Mouse (Mus musculus) cerebellum, postnatal 36 days (tissue): ENCODE data around the gene Tmprss6.

Experiments
- DNase-seq, 2 experiments: peaks; one replicate each; pipeline ENCODE4 v3.0.0; 2021 to 2022; ENCODE audit warnings: mixed read lengths in 2 of 2

Gene Tmprss6

DNA sequence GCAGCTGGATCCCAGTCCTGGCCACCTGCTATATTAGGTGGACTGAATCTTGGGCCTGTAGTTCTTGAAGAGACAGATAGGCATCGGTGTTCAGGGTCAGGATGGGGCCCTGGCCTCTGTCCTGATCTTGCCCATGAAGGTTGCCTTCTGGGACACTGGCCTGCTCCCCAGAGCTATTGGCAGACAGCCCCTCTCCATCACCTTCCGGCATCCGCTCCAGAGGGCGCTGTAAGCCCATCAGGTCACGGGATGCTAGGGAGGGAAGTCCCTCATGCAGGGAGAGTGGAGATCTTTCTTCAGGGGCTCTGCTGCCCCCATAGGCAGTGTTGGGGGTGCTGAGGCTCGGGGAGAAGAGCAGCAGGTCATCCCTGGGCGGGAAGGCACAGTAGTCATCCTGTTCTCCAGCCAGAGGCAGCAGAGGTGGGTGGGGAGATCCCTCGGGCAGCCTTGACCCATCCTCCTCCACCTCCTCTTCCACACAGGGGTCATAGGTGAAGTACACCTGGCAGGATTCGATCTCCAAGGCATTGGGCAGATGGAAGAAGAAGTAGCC is 13.1 kb upstream of the Tmprss6 start:
- peak; percentile 40 to 51 for DNase-seq

DNA sequence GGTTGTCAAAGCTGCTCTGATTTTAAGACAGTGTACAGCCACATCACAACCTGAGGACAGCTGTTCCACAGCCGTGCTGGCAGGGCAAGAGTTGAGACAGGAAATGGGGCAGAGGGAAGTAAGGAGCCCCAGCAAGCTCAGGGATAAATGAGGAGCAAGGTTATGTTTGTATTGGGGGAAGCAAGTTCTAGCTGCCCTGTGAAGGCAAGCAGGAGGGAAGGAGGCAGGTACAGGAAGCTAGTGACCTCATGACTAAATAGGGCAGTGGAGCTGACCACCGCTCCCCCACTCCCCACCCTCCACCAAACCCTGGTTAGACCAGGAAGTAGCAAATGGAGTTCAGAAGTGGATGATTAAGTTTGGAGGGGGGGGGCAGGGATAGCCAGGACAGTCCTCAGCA is 12.6 kb upstream of the Tmprss6 start:
- no peak for DNase-seq

- DNase-seq, result no peak
Observed at GRCm38 (mm10) chr15:78480111-78480510, 11.7 kb upstream of the Tmprss6 start.

GRCm38 (mm10) chr15:78479470-78479869 is 11.0 kb upstream of the Tmprss6 start:
- no peak for DNase-seq

DNA sequence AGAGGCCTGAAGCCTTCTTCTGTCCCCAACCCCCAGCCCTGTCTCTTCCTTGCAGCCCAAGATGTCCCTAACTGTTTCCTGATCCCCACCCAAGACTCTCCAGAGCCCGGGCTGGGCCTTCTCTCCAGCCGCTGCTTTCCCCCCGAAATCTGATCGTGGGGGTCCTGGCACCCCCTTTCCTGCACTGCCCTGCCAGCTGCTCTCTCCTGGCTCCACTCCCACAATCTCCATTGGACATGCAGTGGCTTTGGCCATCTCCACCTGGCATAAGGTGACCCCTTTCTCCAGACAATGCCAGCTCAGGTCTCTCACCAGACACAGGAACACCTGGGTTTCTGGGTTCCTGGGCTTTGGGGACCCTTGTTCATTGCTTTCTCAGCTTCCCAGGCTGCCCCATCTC is 9.6 kb upstream of the Tmprss6 start:
- DNase-seq, result no peak

DNA sequence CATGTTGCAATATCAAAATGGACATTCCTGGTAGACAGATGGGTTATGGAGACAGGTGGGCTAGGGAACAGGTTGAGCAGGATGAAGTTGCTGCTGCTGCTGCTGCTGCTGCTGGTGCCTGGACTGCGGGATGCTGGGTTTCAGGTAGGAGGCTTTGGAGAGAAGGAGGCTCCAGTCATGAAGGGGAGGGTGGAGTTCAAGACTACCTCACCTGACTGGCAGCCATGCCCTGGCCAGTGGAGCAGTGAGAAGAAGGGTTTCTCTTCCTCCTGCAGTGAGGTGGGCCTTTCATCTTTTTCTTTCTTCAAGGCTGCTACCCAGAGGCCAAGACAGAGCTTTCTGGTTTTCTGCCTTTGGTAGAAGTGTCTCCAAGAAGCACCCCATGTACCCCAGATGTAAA is 8.4 kb upstream of the Tmprss6 start:
- no peak for DNase-seq

DNA sequence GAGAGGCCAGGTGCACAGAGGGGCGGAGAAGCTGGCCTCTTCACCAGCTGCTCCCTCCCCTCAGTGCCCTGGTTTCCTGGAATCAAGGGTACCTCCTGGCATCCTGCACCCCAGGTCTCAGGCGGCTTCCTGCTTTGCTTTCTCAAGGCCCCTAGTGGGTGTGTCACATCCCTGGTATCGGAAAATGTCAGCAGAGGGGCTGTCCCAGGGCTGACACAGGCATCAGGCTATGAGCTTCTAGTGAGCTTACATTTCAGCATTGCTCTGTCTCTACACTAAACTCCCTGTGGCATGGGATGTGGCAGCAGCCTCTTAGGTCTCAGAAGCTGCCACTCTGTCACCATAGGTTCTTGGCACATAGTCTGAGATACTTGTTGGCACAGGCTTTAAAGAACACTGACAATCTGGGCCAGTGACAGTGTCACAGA is 7.2 kb upstream of the Tmprss6 start:
- DNase-seq, result peak in 1 of 2 experiments; percentile 28

DNA sequence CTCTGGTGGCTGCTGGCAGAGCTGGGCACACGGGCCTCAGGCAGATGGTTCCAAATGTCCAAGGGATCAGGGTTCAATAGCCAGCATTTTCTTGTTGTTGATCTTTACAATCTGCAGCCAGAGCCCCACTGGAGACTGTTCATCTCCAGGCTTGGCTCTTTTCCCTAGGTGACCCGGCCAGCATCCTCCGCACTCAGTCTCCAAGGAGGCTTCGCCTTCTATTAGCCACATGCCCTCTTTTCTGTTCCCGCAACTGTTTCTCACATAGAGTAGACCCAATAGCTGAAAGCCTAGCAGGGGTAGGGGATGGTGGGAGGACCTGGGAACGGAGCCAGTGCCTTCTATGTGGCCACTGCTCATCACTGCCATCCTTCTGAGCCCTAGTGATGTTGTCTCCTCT is 5.0 kb upstream of the Tmprss6 start:
- DNase-seq, result no peak

GRCm38 (mm10) chr15:78471902-78472301 is 3.5 kb upstream of the Tmprss6 start:
- no peak for DNase-seq

DNA sequence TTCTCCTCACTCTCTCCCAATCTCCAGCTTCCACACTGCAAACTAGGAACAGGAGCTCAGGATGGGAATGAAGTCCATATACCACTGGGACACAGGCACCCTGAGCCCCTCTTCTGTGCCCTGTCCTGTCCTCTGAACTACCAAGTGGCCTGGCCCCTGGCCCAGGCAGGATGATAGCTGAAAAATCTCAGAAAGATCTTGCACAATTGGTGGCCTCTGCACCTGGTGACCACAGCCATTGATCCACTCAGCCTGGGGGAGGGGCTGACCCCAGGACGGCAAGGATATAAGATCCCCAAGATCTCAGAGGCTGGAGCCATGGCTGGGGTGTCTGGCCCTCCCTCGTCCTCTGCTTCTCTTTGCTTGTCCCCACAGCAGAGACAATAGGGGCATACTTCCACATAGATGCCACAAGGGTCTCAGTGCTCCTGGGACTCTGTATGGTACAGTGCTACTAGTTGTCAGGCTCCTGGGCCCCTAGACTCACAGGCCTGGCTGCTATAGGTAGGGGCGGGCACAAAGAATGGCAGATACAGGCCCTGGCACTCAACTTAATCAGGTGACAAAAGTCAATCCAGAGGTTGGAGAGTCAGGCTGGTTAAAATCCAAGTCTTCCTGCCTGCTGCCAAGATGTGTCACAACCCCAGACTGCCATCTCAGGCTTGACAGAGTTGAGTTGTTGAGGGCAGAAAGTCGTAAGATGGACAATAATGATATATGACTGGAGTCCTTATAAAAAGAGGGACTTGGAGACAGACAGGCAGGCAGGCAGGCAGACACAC is 2.3 kb upstream of the Tmprss6 start:
- DNase-seq, result no peak

DNA sequence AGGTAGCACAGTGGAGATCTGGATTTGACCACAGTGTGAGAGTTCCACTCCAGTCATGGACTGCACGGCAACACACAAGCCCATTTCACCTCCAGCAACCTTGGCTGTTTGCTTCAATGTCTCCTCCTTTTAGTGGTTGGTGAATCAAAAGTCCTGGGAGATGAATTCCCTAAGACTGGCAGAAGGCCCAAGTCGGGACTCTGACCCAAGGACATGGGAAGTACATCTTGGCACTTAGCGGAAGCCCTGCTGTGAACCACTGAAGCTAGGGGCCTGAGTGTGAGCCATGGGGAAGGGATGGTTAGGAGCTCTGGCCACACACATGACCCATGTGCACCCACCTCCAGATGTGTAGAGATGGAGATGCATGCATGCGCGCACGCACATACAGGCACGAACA is 864 bp downstream of the Tmprss6 start:
- DNase-seq, result no peak

DNA sequence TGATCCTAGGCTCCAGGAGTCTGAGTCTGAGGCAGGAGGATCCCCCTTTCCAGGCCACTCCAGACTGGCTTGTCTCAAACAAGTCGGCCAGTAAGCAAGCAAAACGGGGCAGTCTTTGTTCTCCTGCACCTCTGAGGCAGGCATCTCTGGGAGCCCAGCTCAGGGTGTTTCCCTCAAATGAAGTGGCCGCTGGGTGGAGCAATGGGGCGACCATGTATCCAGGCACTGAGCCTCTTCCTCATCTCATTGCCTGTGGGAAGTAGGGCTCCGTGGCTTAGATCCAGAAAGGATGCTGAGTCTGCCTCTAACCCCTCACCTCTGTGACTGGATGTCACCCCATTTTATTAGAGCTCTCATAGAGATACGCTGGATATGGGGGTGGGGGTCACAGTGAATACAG is 1.6 kb downstream of the Tmprss6 start:
- DNase-seq, result no peak

DNA sequence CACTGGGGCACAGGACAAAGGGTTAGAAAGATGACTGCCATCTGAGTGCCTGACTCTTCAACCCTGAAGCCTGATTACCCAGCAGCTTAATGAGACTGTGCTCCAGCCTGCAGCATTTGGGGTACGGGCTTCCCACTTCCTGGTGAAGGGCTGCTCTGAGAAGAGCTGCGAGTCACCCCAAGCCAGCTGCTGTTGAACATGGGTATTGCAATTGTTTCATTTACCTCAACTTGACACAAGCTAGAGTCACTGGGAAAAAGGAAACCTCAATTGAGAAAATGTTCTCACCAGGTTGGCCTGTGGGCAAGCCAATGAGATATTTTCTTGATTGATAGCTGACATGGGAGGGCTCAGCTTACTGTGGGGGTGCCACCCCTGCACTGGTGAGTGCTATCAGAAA is 5.5 kb downstream of the Tmprss6 start:
- no peak for DNase-seq

GRCm38 (mm10) chr15:78457193-78457592 is 11.2 kb downstream of the Tmprss6 start:
- DNase-seq, result no peak

DNA sequence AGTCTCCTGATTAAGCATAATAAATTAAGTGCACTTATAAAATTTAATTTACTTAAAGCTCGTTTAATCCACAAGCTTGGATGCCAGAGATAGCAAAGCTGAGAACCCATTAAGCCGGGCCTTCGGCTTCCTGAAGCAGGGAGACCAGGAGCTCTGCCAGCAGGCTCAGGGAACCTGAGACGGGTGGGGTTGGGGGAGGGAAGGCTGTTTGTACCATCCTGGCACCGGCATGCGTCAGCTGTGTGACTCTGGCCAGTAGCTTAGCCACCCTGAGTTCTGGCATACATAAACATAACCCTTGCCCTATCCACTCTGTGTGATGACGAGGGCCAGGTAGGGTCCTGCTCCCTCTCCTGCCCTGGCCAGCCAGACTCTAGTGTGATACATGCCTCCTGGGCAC is 12.4 kb downstream of the Tmprss6 start:
- no peak for DNase-seq

GRCm38 (mm10) chr15:78455168-78455567 is 13.3 kb downstream of the Tmprss6 start:
- DNase-seq, result no peak

DNA sequence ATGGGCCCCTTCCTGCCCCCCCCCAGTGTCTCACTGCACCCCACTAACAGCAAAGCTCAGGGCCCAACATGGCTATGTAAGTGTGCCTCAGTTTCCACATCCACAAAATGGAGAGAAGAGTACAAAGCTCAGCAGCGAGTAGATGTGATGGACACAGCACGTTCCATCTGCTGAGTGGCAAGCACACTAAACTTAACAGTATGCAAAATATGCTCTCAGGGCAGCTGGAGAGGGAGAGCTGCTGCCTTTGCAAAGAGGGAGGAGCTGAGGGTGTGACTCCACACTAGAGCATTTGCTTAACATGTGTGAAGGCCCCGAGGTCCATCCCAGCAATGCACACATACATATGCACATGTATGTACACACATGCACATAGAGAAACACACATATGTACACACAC is 15.5 kb downstream of the Tmprss6 start:
- DNase-seq, result no peak

DNA sequence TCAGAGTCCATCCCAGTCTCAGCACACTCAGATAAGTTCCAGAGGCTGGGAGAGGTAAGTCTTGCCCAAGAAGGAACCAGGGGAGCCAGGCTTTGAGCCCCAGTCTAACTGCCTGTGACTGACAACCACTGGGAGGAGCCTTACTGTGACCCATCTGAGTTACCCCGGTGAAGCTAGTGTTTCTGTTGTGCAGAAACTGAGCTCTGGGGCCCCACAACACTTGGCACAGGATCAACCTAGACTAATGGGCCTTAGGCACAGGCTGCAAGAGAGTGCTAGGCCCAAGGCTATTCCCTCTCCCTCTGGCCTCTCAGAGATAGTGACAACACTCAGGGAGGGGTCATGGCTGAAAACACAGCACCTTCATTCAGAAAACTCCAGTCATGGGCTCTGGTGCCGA is 17.2 kb downstream of the Tmprss6 start:
- no peak for DNase-seq

DNA sequence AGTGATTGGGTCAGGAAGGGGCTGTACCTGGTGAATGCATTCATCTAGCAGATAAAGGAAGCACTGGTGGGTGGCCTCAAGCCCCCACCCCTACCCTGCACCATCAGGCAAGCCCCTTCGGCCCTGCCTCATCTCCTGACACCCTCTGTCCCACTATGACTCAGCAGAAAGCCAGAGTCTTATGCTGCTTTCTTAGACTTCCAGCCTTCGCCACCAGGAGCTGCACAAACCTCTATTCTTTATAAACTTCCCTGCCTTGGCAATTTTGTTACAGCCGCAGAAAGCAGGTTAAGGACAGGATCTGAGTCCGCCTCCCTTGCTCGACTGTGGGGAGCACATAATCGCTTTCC is 18.0 kb downstream of the Tmprss6 start:
- DNase-seq, result no peak

DNA sequence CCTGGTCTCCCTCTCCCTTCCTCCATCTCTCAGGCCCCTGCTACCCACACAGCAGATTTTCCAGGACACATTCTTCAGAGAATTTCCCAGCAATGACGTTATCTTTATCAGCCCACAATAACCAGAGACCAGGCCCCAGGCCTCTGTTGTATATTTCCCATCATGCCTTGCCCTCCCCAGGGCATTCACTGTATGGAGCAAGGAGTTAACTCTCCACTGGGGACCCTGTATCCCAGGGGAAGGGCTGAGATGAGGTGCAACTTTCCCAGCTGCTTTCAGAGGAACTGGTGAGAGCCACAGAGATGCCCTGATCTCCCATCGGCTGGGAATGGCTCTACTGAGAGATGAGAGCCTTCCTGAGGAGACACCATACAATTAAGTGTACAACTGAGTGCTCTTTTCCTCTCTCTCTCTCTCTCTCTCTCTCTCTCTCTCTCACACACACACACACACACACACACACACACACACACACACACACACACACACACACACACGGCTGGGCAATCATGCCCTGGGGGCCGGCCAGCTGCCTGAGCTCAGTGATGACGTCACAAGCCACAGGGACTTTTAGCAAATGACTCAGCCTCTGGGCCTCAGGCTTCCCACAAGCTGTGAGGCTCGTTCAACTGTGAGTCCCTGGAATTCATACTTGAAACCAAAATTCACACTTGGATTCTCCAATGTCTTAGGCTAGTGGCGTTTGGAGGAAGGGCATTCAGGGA is 18.6 kb downstream of the Tmprss6 start:
- DNase-seq, result no peak

DNA sequence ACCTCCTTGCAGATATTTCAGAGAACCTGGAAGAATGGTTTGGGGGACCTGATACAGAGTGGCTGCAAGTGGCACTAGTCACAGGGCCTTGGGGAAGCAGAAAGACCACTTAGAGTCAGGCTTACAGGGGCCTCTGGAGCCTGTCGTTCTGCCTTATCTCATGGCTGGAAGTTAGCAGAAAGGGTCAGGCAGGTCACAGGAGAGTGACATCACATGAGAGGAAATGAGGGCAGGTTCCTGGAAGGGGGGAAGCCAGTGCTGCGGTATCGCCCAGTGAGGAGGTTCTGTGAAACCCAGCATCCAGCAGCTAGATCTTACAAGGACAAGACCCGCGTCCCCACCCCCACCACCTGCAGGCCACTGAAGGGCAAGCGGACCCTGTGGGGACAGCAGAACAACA is 19.3 kb downstream of the Tmprss6 start:
- DNase-seq, result no peak

DNA sequence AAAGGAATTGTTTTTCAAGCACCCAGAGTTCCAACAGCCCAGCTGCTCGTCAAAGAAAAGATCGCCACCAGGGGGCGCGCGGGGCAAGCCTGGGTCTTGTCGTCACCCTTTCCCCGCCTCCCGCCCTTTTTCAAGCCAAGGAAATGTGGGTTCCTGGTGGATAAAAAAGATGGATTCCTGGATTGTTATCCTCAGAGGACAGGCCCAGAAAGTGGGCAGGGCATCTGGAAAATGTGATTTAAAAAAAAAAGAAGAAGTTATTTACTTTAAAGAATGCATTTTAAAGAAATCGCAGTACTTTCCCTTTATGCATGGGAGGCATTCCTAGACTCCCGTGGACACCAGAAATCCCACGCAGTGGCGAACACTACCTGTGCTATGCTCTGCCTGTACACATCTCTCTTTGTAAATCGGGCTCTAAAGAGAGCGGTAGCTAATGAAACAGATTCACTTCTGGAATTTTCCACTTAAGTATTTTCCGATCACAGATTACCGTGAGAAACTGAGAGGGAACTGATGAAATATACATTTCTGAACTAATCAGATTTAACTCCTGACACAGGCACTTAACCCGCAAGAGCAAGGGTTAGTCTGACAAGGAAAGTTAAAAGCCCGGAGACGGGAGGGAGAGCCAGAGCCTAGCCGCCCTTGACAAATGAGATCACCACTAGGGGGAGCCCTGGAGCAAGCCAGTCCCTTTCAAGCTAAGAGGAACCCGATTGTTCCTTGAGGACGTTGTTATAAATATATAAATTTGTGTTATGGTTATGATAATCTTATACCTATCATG is 20.5 kb downstream of the Tmprss6 start:
- peak; percentile 97 to 98 for DNase-seq

- DNase-seq, result no peak
Observed at GRCm38 (mm10) chr15:78447121-78447520, 21.3 kb downstream of the Tmprss6 start.
